Mouse (Mus musculus) WW6 (cell line): ENCODE results near the gene Cdc25b.

Experiments used
- DNase-seq: peaks from one replicate; pipeline ENCODE4 v3.0.0-alpha.2; 2013; ENCODE audit warnings: low read depth, low spot score

Gene Cdc25b

DNA sequence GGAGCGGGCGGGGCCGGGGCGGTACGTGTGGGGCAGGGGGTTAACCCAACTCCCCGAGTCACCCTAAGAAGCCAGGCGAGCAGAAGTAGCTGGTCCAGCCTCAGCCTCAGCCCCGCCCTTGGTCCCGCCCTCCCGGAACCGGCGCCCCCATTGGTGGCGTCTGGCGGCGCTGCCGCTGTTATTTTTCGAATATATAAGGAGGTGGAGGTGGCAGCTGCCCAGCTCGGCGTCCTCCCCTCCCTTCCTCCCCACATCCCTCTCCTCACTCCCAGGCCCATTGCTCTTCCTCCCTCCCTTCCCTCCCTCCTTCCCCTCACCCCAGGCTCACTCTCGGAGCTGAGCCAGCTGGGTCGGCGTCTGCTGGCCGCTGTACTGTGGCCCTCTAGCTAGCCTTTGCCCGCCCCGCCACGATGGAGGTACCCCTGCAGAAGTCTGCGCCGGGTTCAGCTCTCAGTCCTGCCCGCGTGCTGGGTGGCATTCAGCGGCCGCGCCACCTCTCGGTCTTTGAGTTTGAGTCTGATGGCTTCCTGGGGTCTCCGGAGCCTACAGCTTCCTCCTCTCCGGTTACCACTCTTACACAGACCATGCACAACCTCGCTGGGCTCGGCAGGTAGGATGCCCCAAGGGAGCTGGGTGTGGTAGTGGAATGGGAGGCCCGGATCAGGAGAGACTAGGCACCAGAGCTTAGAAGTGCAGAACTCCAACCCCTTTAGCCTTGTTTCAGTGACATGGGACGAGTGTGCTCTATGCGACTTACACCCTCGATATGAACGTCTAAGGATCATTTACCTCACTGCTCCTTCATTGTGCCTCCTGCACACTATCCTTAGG, at the start of gene Cdc25b, which contains the start of gene Spef1:
Gene Cdc25b (plus strand): TSS at position 179 of the 831 bp plus-strand sequence.
Gene Spef1 (minus strand): TSS at position 512 of the 831 bp plus-strand sequence.
- peak; percentile 58 for DNase-seq

DNA sequence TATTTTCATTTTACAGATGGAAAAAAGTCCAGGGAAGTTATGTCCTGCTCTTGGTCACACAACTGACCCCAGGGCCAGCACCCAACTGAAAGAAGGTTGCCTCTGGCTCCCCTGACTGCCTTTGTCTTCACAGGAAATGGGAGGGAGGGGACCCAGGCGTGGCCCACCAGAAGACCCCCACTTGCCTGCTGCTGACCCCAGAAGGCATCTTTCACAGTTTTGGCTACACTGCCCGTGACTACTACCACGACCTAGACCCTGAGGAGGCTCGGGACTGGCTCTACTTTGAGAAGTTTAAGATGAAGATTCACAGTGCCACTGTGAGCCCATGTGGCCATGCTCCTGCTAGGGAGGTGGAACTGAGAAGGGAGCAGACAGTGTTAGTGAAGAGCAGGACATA, 48.5 kb upstream of the Cdc25b start:
- DNase-seq = no peak

GRCm38 (mm10) chr2:131138760-131139159, 48.0 kb upstream of the Cdc25b start:
- no peak for DNase-seq

- no peak for DNase-seq
These were observed 47.5 kb upstream of the Cdc25b start for GRCm38 (mm10) chr2:131139287-131139686.

DNA sequence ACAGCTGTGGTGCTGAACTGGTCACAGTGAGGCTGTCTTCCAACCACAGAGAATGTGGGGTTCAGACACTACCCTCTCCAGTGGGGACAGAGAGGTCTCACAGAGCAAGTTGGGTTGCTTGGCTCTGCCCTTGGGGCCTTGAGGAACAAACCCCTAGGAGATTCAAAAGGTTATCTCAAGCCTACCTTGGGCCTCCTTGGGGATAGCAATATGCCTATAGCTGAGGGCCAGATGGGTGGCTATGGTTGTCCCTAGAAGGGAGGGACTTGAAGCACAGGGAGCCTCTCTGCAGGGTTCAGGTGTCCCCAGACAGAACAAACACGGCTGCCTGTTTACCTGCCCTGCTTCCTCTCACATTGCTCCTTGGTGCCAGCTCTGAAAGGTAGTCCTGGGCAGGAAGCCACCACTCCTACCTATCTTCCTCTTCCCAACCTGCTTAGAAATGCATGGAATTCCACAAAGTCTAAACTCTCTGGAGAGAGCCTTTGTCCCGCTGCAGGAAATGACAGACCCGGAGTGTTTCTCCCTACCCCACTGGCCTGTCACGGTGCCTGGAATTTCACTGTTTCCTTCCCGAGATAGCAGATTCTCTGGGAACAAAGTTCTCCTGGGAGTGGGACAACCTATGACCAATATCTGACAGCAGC, 46.7 kb upstream of the Cdc25b start:
- DNase-seq = no peak

DNA sequence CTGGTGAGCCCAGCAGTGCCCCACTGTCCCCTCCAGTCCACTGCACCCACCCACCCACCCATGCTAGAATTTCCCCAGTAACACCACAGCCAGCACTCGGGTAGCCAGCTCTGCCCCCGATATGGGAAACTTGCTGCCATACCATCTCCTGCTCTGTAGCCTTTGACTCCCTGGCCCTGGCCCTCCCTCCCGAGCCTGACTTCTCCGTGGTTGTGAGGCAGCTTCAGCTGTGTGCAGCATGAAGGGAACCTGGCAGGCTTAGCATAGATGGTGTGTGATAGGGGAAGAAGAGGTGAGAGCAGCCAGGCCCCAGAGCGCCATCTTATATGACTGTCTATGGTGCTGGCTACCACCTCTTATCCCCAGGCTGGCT, 46.2 kb upstream of the Cdc25b start:
- no peak for DNase-seq

GRCm38 (mm10) chr2:131141336-131141986, 45.3 kb upstream of the Cdc25b start:
- DNase-seq = no peak

DNA sequence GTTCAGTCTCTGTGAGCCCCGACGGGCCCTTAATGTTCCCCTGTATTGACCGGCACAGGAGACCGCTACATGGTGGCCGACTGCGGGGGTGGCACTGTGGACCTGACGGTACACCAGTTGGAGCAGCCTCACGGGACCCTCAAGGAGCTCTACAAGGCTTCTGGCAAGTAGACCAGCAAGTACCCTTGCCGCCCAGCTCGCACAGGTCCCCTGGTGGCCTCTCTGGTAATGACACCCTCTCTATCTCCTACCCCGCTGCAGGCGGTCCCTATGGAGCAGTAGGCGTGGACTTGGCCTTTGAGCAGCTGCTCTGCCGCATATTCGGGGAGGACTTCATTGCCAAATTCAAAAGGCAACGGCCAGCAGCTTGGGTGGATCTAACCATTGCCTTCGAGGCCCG, 44.2 kb upstream of the Cdc25b start:
- peak; percentile 74 for DNase-seq

DNA sequence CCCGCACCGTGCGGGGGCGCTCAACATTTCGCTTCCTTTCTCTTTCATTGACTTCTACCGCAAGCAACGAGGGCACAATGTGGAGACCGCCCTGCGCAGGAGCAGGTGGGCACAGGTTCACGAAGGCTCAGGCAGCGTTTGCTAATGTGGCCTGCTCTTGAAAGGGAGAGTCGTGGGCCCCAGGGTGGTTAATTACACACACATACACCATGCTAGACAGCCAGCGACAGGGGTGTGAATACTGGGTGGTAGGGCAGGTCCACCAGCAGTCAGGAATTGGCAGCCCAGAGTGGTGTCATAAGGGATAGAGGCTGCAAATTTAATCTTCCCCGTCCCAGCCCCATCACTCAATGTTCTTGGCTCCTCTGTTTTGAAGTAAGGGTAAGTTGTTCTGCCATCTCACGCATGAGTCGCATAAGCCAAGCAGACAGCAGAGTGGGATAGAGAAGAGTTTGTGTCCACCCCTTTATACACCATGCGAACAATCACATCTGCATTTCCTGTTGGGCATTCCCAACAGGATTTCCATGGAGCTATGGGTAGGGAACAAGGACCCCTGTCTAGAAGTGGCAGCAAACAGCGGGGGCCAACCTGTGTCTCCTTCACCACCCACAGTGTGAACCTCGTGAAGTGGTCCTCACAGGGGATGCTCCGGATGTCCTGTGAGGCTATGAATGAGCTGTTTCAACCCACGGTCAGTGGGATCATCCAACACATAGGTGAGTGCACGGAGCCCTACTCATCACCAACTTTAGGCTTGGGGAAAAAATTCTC, 43.6 kb upstream of the Cdc25b start:
- DNase-seq = no peak

GRCm38 (mm10) chr2:131145121-131145520, 41.6 kb upstream of the Cdc25b start:
- no peak for DNase-seq

DNA sequence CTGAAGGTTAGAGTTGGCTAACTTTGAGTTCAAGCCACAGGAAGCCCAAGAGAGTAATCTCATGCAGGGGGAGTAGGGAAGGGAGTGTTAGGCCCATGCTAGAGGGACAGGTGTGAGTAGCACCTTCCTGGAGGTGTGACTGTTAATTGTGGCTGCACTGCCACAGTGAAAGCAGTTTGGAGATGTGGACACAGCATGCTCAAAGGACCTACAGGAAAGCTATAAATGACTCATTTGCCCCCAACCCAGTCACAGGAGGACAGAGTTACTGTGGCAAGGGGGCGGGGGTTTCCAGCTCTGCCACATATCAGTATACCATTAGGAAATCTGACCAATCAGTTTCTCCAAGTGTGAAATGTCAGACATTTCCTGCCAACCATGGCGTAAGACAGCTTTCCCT, 41.2 kb upstream of the Cdc25b start:
- no peak for DNase-seq

DNA sequence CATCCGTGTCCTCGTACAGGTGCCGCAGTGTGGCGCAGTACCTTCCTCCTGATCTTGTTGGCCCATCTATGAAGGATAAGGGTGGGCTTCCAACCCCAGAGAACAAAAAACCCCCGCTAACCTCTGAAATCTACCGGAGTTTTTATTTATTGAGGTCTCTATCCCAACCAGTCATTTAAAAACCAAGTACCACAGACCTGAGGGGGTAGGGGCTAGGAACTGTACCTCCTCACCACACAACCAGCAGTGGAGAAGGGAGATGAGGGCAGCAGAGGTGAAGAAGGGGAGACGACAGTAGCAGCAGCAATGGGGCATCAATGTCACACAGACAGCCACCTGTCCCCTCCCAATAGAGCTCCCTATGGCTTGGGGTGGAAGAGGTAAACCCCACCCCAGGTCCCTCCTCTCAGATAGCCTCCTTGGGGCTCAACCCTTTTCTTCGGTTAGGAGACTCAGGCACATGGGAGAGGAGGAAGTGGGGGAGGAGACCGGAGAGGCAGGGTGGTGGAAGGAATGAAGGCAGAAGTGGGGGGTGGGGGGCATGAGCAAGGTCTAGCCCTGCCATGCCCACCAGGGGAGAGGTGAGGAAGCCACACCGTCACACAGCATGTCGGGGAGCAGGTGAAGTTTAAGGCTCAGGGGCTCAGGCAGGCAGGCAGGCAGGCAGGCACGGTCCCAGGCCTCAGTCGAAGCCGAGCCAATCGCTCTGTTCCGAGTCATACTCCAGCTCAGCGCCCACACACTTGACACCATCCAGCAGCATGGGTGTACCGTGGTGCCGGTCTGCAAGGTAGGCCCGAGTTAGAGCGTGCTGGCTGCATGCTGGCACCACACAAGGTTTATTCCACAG, 40.3 kb upstream of the Cdc25b start:
- DNase-seq = no peak

GRCm38 (mm10) chr2:131147043-131147365, 39.7 kb upstream of the Cdc25b start:
- DNase-seq = no peak

GRCm38 (mm10) chr2:131148353-131149253, 38.1 kb upstream of the Cdc25b start:
- no peak for DNase-seq

DNA sequence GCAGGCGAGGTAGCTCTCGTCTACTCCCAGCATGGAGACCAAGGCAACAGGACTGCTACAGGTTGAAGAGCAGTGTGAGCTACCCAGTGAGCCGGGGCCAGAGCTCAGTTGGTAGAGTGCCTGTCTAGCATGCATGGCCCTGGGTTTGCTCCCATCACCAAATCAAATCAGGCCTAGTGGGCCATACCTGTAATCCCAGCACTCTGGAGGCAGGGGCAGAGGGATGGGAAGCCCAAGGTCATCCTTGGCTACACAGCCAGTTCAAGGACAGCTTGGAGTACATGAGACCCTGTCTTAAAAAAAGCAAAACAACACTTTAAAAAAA, 37.5 kb upstream of the Cdc25b start:
- no peak for DNase-seq

DNA sequence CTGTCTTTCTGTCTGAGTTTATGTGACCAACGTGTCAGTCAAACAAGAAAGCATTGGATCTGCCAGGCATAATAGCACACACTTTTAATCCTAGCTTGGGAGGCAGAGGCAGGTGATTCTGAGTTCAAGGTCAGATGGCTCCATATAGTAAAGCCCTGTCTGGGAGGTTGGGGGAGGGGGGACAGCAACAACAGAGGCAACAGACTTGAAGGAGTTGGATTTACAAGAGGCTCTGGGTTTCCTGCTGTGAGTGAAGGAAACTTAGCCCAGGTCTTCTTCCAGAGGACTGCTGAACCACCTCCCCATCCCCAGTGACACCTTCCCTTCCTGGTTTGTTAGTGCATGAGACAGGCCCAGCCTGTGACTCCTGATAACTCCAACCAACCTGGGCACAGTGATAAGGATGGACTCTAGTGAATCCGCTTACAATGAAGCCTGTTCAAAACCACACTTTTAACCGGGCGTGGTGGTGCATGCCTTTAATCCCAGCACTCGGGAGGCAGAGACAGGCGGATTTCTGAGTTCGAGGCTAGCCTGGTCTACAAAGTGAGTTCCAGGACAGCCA, 34.5 kb upstream of the Cdc25b start:
- no peak for DNase-seq

DNA sequence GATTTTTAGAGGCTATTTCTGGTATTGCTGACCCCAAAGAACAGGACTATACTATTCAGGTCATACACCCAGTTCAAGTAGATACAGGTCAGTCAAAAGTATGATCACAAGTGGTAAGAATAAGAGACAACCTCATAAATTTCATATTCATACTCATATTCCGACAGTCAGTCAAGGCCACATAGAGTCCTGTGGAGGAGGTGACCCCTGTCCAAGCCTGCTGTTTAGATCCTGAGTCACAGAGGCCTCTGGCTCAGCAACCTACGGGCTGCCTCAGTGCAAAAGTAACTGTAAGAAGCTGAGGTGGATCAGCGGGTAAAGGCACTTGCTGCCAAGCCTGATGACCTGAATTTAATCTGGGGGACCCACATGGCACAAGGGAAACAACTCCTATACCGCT, 32.7 kb upstream of the Cdc25b start:
- no peak for DNase-seq

DNA sequence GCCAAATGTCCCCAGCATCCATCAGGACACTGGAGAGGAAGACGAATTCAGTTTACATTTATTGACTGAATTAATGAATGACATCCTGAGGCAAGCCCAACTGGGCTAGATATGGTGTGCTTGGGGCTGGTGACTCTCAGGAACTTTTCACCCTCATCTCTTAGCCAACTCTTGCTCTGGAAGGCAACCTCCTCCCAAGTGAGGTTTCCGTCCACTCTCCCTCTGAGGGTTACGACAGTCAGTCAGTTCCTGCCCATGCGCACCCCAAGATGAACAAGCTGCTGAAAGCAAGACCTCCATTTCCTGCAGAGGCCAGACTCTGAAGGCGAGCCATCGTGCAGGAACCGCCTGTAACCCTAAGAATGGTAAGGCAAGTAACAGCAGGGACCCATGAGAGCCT, 29.8 kb upstream of the Cdc25b start:
- no peak for DNase-seq

DNA sequence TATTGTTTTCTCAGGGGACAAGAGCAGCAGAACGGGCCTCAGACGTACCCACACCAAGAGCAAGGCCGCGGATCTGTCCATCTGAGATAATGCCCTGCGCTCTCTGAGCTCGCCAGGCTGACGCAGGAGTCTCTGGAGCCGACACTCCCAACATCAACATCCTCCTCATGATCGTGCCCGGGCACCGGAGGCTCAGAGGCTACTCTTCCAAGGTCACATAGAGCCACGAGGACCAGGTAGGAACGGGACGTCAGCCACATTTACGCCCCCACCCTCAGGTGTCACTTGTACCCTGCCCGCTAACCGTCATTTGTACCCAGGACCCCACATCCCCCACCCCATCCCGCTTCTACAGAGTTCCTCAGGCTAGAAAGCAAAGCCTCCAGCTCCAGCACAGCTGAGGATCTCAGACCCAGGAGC, 27.2 kb upstream of the Cdc25b start:
- no peak for DNase-seq
